Mouse (Mus musculus) CD4-positive, CD25-positive, alpha-beta regulatory T cell, adult 2 months (primary cell): ENCODE data around the gene Gm3183.
"Not testable (repeated sequence)": the region's sequence is repeated elsewhere in the genome, so short reads cannot be mapped to it uniquely, and the experiment has no call there.

Experiments used
- DNase-seq: peaks from one replicate; pipeline ENCODE4 v3.0.0-alpha.2; 2012; ENCODE audit warnings: low read depth, low spot score

Gene Gm3183

DNA sequence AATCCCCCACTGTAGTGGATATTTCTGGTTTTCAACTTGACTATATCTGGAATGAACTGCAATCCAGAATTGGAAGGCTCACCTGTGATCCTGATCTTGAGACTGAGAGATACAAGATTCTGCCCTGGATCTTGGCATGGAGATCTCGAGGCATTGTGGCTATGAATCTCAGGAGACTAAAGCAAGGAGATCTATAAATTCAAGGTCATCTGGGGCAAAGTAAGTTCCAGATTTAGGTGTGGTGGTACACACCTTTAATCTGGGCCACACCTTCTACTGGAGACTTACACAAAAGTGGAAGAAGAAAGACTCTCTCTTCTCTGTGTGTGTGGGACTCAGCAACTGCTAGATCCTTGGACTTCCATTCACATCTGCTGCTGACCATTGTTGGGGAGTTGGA, at the start of gene Gm3183:
TSS of gene Gm3183 (plus strand) at position 301 of the 400 bp plus-strand sequence.
- not testable (repeated sequence) for DNase-seq
